Mouse (Mus musculus) cortical plate, adult 2 months (tissue): ENCODE data around the gene Polrmt.

ENCODE experiments used
- CTCF ChIP-seq: fragments of 200-500 bp; IDR thresholded peaks from 2 replicates; pipeline ENCODE4 v1.5.1; 2011; ENCODE audit warnings: mild to moderate bottlenecking, control low read depth, low read length; ENCODE audit not compliant: insufficient read depth; ENCODE audit errors: extremely low read depth
- POLR2A ChIP-seq: fragments of 200-500 bp; IDR thresholded peaks from 2 replicates; pipeline ENCODE4 v1.6.1; 2011; ENCODE audit warnings: mild to moderate bottlenecking, low read length, control low read depth; ENCODE audit not compliant: insufficient read depth; ENCODE audit errors: extremely low read depth

- TF ChIP-seq CTCF (no peak), POLR2A (no peak)
Observed at GRCm38 (mm10) chr10:79736706-79737105, 9.7 kb downstream of the Polrmt start.
